Mouse (Mus musculus) lung, postnatal 0 days (tissue): ENCODE measurements around the gene Ttll11.

Source experiments
- CTCF ChIP-seq: IDR thresholded peaks from 2 replicates; pipeline ENCODE4 v1.5.1; 2016; ENCODE audit warnings: antibody characterized with exemption, mild to moderate bottlenecking
- EP300 ChIP-seq: IDR thresholded peaks from 2 replicates; pipeline ENCODE4 v1.6.1; 2016; ENCODE audit warnings: antibody characterized with exemption, mild to moderate bottlenecking, control low read depth

DNA sequence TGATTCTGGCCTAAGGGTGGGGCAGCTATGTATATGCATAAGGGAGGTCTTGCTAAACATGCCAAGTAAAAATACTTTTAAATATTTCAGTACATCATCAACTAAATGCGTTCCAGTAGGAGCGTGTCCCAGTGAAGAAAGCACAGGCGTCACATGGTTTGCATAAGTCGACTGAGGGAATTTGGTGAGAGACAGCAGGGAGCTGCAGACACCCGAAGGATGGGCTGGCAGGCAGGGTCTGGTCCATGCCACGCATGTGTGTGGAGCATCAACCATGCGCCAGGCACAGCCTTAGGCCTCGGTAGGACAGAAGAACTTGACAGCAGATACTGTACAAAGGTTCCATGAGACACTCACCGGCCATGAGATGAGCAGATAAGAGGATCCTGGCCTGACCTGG, 202.8 kb downstream of the Ttll11 start:
- TF ChIP-seq CTCF (no peak), EP300 (no peak)
